Mouse (Mus musculus) layer of hippocampus, adult 2 months (tissue): ENCODE measurements around the gene Lpp. TPM values are rescaled to one million over a fixed set of nuclear protein-coding genes. Genes with fewer than 3 reads are reported as not detected.

Experiments
- DNase-seq, 2 experiments: peaks; one replicate each; pipeline ENCODE4 v3.0.0; 2022; ENCODE audit warnings: low spot score in 2 of 2
- H3K27ac ChIP-seq: fragments of 200-600 bp; 2 replicates; pipeline ENCODE4 v1.8.1; 2022
- H3K4me3 ChIP-seq: fragments of 200-600 bp; 2 replicates; pipeline ENCODE4 v1.8.1; 2022; ENCODE audit warnings: mild to moderate bottlenecking
- CTCF ChIP-seq: fragments of 200-600 bp; conservative IDR thresholded peaks from 2 replicates; pipeline ENCODE4 v1.8.1; 2022; ENCODE audit warnings: antibody characterized with exemption, mild to moderate bottlenecking, moderate library complexity
- total RNA-seq, 2 experiments: library from RNA; stranded (reverse); gene quantifications; 2 replicates each; pipeline ENCODE4 v1.2.3; 2021

Gene Lpp
- total RNA-seq, 2 experiments from 2014 or later, result 10.1 to 10.5 TPM

- Histone ChIP-seq H3K27ac (no peak overlapping the region), H3K4me3 (no peak overlapping the region)
- TF ChIP-seq CTCF, result no peak
- DNase-seq, result no peak
These were observed 488.9 kb downstream of the Lpp start for GRCm38 (mm10) chr16:24881981-24882775.

- peak; percentile 60 for TF ChIP-seq CTCF
- H3K4me3 ChIP-seq, result no peak overlapping the region
- no peak overlapping the region for H3K27ac ChIP-seq
- no peak for DNase-seq
These were observed 490.7 kb downstream of the Lpp start for GRCm38 (mm10) chr16:24884017-24884416.

- no peak for DNase-seq
- Histone ChIP-seq H3K4me3 (no peak overlapping the region), H3K27ac (no peak overlapping the region)
- TF ChIP-seq CTCF, result no peak
These were observed 493.0 kb downstream of the Lpp start for GRCm38 (mm10) chr16:24886346-24886745.

- no peak for DNase-seq
- Histone ChIP-seq H3K27ac (no peak overlapping the region), H3K4me3 (no peak overlapping the region)
- TF ChIP-seq CTCF, result no peak
These were observed 493.6 kb downstream of the Lpp start for GRCm38 (mm10) chr16:24886943-24887342.

GRCm38 (mm10) chr16:24891453-24891852 is 498.1 kb downstream of the Lpp start:
- Histone ChIP-seq H3K27ac (no peak overlapping the region), H3K4me3 (no peak overlapping the region)
- DNase-seq, result no peak
- no peak for TF ChIP-seq CTCF

- H3K4me3 ChIP-seq, result no peak overlapping the region
- peak overlapping the region; percentile 52 for H3K27ac ChIP-seq
- DNase-seq, result no peak
- no peak for TF ChIP-seq CTCF
These were observed 501.9 kb downstream of the Lpp start for GRCm38 (mm10) chr16:24895160-24895559.

- no peak overlapping the region for H3K4me3 ChIP-seq
- TF ChIP-seq CTCF, result no peak
- H3K27ac ChIP-seq, result no peak overlapping the region
- no peak for DNase-seq
These were observed 504.3 kb downstream of the Lpp start for GRCm38 (mm10) chr16:24897641-24898040.

GRCm38 (mm10) chr16:24900241-24900796 is 507.0 kb downstream of the Lpp start:
- Histone ChIP-seq H3K27ac (no peak overlapping the region), H3K4me3 (no peak overlapping the region)
- no peak for TF ChIP-seq CTCF
- DNase-seq, result no peak

GRCm38 (mm10) chr16:24901139-24901859 is 508.0 kb downstream of the Lpp start:
- no peak for TF ChIP-seq CTCF
- DNase-seq, result no peak
- no peak overlapping the region for H3K4me3 ChIP-seq
- no peak overlapping the region for H3K27ac ChIP-seq

GRCm38 (mm10) chr16:24902111-24902510 is 508.8 kb downstream of the Lpp start:
- H3K27ac ChIP-seq, result no peak overlapping the region
- no peak overlapping the region for H3K4me3 ChIP-seq
- no peak for DNase-seq
- no peak for TF ChIP-seq CTCF

GRCm38 (mm10) chr16:24908926-24909325 is 515.6 kb downstream of the Lpp start:
- TF ChIP-seq CTCF, result no peak
- peak in 1 of 2 experiments; percentile 23 for DNase-seq
- Histone ChIP-seq H3K27ac (peak overlapping the region; percentile 36; the same call in 1 of the 2 replicates), H3K4me3 (no peak overlapping the region)

- no peak overlapping the region for H3K27ac ChIP-seq
- no peak overlapping the region for H3K4me3 ChIP-seq
- DNase-seq, result no peak
- no peak for TF ChIP-seq CTCF
These were observed 517.0 kb downstream of the Lpp start for GRCm38 (mm10) chr16:24910321-24910720.

- no peak for DNase-seq
- Histone ChIP-seq H3K4me3 (no peak overlapping the region), H3K27ac (no peak overlapping the region)
- TF ChIP-seq CTCF, result peak; percentile 49
These were observed 517.5 kb downstream of the Lpp start for GRCm38 (mm10) chr16:24910834-24911233.
